28 mouse cellular contexts compared by ENCODE assay signal in genomic region chrX:19231823-19232222, GRCm38 (mm10).
DNase-seq lines count a peak whose midpoint lies in the region; ATAC-seq and TF ChIP-seq lines count a peak whose summit lies in the region.
"Had no signal": no experiment of that assay in that cellular context is flagged by ENCODE, and none has a peak within 500 bp of the region (broad histone marks: within the 10 kb centered on the region; RNA-seq: fewer than 3 reads in every experiment).

No protein-coding gene starts in this region.

- DNase-seq in frontal cortex, adult 2 months (ENCODE audit: extremely low spot score in 1 of 2, low spot score in 1 of 2), result no peak
- DNase-seq in left cerebral cortex, adult 2 months (ENCODE audit: extremely low spot score in 1 of 2, low spot score in 2 of 2), result no peak
- no peak for DNase-seq in left cerebral cortex, postnatal 10 days (ENCODE audit: extremely low spot score in 1 of 2, low spot score in 2 of 2)
- DNase-seq in retina, embryonic 14.5 days (ENCODE audit: low spot score), result peak; percentile 1
- DNase-seq in retina, postnatal 1 day, result no peak
- no peak for DNase-seq in gastrocnemius, postnatal 4 days (ENCODE audit: low spot score in 2 of 2)
- DNase-seq: adrenal gland, adult 8-10 months; B cell, adult 2 months; cerebellum, adult 8-10 months; cerebellum, postnatal 25 days; gastrocnemius, adult 2 months; kidney, adult 8-10 months; kidney, postnatal 25 days; lung, postnatal 36 days; right cerebral cortex, postnatal 14 days; thymus, postnatal 4 days had no signal

- H3K4me3 ChIP-seq in left cerebral cortex, adult 2 months, result no peak overlapping the region
- H3K4me3 ChIP-seq: embryonic facial prominence, embryonic 10.5 days; embryonic facial prominence, embryonic 15.5 days; forebrain, embryonic 13.5 days; gastrocnemius, adult 2 months; heart, embryonic 10.5 days; heart, embryonic 15.5 days; limb, embryonic 13.5 days; lung, embryonic 15.5 days; midbrain, embryonic 12.5 days; neural tube, embryonic 13.5 days had no signal

- intact Hi-C loops in left cerebral cortex, adult 2 months (cut with DNase I), result loop anchor here (10.0 kb wide), 3 partner anchors 323 to 733 kb away; no protein-coding TSS in a partner anchor
- intact Hi-C loops in left cerebral cortex, postnatal 10 days (cut with DNase I), result loop anchor here (10.0 kb wide), 2 partner anchors 547 to 733 kb away; no protein-coding TSS in a partner anchor

- no peak overlapping the region for H3K27ac ChIP-seq in left cerebral cortex, adult 2 months
- H3K27ac ChIP-seq: embryonic facial prominence, embryonic 10.5 days; embryonic facial prominence, embryonic 15.5 days; forebrain, embryonic 13.5 days; gastrocnemius, adult 2 months; heart, embryonic 10.5 days; heart, embryonic 15.5 days; limb, embryonic 13.5 days; liver, embryonic 14.5 days; lung, embryonic 15.5 days; midbrain, embryonic 12.5 days; neural tube, embryonic 13.5 days had no signal

- TF ChIP-seq CTCF in left cerebral cortex, adult 2 months (IDR thresholded peaks at IDR 0.05), result peak; percentile 18

- peak; percentile 57; the same call in 1 of the 2 replicates for ATAC-seq in frontal cortex, adult (ENCODE audit: low TSS enrichment)
- ATAC-seq: forebrain, embryonic 13.5 days; hindbrain, embryonic 16.5 days had no signal
